Mouse (Mus musculus): ENCODE measurements around the gene Rhd.
"Not testable (repeated sequence)": the region's sequence is repeated elsewhere in the genome, so short reads cannot be mapped to it uniquely, and the experiment has no call there.

Gene Rhd

DNA sequence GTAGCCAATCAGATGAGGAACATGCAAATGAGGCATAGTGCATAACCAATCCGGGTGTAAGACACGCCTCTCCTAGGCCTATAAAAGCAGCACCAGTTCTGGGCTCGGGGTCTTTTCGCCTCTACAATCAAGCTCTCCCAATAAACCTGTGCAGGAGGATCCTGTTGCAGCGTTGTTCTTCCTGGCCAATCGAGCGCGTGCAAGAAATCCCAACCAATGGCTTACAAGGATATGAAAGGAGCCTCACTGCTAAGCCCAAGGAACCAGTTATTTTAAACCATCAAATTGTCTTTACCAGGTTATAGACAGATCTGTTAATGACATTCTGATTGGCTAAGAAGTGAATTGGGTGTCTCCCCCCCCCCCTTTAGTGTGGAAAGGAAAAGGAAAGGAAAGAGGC lies 47.1 kb downstream of the Rhd start:
- DNase-seq (ENCODE audit: low read depth, low spot score), result not testable (repeated sequence)

DNA sequence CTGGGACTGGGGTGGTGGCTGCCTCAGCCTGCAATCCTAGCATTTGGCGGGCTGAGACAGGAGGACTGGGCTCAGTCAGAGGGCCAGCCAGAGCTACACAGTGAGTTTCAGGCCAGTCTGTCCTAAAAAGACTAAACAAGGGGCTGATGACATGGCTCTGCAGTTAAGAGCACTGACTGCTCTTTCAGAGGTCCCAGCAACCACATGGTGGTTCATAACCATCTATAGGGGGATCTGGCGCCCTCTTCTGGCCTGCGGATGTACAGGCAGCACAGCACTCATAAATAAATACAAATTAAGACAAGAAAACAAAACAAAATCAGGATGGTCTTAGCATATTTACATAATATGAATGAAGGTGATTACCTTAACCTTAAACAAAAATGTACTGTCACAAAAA lies 49.1 kb downstream of the Rhd start:
- DNase-seq (ENCODE audit: low read depth, low spot score), result no peak

DNA sequence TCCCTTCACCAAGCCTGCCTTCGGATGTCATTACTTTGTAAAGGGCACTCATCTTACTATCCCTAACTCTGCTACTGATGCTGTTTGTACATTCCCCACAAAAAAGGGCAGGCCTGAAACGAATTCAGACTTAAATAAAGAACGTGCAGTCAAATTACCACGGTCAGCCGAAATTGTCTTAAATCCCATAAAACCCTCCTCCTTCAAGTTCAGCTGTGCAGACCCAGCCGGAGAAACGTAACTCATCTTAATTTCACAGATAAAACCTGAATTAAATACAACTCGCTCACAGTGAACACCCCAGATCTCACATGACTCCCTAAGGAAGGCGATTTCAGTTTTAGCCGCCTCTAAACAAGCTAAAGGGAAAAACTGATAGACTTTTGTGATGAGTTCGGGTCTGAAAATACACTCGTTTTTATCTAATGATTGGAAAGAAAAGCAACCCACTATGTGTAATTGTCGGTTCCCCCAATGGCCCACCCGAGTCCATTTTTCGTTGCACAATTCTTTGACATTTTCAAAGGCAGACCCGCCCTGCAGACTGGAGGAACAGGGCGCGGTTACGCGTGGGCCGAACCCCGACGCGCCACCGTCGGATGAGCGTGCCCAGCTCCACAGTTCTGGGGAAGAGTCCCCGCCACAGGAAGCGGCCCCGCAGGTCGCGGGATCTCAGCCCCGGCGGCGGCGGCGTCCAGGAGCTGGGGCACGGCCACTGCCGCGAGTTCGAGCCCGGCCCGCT lies 50.0 kb downstream of the Rhd start:
- DNase-seq (ENCODE audit: low read depth, low spot score), result no peak

DNA sequence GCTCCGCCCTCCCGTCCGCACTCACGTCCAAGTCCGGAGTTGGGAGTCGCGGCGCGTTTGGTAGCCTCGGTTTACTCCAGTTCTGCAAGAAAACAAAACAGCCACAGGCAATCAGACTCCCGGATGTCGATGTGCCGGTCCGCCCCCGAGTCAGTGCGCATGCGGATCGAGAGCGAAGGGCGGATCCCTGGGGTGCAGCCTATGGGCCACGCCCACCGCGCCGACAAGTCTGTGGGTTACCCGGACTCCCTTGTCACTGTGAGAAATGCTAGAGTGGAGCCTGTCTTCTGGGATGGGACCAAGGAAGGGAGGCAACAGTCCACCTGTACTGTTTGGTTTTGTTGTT lies 50.5 kb downstream of the Rhd start, which contains the start of gene Tmem50a:
Gene Tmem50a (minus strand): TSS at position 161 of the 346 bp plus-strand sequence.
- peak; percentile 80 for DNase-seq (ENCODE audit: low read depth, low spot score)

DNA sequence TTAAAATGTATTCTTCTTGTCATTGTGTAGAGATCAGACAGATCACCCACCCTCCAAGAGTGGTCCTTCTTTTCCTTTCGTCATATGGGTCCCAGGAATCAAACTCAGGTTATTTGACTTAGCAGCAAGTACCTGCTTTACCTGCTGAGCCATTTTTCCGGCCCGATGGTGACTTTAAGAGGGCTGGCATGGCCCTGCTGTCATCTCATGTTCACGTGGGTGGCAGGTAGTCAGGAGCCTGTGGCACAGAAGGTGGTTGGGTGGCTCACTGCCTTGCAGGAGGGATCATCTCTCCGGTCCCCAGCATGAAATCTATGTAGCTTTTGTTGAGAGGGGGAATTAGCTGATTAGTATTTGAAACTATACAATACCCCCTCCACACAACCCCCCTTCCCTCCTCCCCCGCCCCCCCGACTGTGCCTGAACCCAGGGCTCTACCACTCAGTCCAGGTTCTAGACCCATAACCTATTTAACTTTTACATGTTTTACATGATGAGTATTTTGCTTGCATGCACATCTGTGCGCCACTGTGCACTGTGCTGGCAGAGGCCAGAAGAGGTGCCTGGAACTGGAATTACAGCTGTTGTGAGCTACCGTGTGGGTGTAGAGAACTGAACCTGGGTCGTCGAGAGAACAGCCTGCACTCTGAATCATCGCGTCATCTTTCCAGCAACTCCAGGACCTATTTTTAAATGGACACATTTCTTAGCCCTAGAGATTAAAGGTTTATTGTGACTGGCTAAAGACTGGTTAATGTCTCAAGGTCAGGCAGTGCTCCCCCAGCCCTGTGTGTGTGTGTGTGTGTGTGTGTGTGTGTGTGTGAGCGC lies 51.1 kb downstream of the Rhd start:
- DNase-seq (ENCODE audit: low read depth, low spot score), result no peak

DNA sequence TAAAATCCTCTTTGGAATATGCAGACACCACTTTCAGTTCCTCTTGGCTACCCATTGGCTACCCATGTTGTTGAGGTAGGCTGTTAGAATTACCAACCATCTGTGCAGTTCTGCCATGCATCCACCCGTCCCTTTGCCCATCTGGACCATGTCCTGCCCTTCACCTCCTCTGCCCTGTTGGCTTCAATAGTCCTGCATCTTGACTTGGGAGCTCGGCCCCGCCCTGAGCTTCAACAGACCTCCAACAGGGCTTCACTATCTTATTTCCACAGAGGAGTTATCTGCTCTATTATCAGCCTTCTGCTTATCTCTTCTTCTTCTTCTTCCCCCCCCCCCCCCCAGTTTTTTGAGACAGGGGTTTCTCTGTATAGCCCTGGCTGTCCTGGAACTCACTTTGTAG lies 52.9 kb downstream of the Rhd start:
- DNase-seq (ENCODE audit: low read depth, low spot score), result no peak

DNA sequence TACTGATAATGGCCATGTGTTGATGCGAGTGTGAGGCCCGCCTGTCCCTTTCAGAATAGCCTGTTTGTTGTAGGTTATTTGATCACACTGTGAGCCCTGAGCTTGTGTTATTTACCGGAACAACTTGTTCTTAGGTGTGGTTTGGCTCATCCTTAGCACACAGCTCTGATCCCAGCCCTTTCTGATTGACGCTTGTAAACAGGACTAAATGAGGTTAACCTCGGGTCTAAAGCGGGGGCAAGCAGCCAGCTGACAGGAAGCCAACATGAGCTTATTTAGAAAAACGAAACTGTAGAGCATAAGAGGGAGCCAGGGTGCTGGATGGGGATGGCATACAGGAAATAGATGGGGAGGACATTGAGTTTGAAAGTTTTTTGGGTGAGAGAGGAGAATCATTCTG lies 54.0 kb downstream of the Rhd start:
- DNase-seq (ENCODE audit: low read depth, low spot score), result no peak

DNA sequence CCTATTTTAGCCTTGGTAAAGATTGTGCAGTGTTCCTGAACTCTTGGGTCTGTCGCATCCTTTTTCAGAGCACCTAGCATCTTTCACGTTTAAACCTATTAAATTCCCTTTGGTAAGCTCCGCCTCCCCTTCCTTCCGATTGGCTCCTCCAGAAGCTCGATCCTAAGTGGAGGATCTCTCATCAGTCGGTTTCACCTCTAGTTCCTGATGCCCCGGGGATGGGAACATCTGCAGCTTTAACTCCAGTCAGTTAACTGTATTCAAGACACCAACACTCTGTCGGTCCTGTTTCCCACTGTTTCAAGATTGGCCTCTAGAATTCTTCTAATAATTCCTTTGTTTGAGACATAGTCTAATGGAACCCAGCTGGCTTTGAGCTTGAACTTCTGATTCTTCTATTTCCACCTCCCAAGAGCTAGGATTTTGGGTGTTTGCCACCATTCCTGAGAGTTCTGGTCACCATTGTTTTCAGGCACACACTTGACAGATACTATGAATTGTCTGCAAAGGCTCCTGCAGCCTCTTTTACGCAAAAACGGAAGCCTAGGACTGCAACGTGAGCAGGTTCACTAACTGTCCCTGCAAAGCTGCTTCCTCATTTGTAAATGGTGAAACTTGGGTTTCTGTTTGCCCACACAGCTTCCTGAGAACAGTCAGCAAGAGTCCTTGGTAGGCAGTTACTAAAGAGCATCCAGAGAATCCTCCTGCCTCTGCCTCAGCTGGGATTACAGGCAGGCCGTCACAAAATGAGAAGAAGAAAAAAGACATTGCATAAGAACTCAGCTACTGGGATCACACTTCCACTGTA lies 55.6 kb downstream of the Rhd start:
- DNase-seq (ENCODE audit: low read depth, low spot score), result no peak

DNA sequence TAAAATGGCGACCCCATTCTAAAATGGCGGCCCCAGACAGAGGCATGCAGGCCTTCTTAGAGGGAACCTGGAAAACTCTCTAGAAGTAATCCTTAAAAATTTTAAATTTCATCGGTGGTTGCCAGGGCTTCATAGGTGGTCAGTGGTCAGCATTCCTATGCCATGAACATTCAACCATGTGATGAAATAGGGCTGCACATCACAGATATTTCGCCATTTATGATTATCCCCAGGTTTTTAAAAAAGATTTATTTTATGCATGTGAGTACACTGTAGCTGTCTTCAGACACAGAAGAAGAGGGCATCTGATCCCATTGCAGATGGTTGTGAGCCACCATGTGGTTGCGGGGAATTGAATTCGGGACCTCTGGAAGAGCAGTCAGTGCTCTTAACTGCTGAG lies 56.3 kb downstream of the Rhd start:
- DNase-seq (ENCODE audit: low read depth, low spot score), result no peak

DNA sequence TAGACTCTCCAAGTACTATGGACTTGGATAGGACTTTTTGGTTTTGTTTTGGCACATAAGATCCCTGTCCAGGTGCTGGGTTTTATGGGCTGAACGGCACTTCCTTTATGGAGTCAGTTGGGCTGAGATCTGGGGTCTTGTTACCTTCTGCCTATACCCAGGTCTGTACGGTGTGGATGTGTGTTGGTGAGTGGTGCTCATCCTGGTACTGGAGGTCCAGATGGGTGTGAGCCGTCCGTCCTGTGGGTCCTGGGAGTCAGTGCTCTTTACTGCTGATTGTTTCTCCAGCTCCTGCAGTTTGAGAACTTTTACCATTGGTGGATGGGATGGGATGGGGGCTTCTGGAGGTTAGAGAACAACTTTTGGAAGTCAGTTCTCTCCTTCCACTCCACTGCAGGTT lies 57.4 kb downstream of the Rhd start:
- no peak for DNase-seq (ENCODE audit: low read depth, low spot score)

DNA sequence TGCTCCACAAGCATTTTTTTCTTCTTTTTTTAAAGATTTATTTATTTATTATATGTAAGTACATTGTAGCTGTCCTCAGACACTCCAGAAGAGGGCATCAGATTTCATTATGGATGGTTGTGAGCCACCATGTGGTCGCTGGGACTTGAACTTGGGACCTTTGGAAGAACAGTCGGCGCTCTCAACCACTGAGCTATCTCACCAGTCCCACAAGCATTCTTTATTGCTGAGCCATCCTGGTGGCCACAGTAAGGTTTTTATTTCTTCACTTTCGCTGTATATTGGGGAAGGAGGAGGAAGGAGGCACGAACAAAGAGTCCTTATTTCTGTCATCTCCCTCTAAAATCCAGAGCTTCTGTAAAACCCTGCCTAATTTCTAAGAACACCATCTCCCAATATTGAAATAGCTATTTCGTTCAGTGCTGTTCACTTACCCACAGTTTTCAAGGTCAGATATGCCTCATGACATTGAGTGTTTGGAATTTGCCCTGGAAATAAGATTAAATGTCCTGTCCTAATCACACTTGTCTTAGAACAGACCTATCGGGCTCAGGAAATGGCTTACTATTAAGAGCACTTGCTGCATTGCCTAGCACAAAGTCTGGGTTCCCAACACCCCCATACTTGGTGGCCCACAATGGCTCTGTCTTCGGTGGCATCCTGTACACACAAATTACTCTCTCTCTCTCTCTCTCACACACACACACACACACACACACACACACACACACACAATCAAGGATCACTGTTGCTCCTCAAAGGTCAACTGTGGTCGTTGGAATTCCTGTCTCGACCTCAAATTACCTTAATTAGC lies 58.0 kb downstream of the Rhd start:
- no peak for DNase-seq (ENCODE audit: low read depth, low spot score)

DNA sequence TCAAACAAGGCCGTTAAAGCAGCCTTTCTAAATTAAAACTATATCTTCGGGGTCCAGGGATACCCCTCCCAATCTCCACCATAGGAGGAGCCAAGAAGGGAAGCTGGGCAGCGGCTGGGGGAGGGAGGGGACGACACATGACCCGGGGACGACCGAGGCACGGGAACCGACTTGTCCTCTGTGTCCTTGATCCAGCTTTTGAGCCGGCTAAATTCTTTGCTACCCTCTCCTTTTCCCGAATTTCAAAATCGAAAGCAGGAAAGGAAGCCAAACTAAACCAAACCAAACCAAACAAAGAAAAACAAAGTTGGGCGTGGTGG lies 58.5 kb downstream of the Rhd start:
- DNase-seq (ENCODE audit: low read depth, low spot score), result no peak

DNA sequence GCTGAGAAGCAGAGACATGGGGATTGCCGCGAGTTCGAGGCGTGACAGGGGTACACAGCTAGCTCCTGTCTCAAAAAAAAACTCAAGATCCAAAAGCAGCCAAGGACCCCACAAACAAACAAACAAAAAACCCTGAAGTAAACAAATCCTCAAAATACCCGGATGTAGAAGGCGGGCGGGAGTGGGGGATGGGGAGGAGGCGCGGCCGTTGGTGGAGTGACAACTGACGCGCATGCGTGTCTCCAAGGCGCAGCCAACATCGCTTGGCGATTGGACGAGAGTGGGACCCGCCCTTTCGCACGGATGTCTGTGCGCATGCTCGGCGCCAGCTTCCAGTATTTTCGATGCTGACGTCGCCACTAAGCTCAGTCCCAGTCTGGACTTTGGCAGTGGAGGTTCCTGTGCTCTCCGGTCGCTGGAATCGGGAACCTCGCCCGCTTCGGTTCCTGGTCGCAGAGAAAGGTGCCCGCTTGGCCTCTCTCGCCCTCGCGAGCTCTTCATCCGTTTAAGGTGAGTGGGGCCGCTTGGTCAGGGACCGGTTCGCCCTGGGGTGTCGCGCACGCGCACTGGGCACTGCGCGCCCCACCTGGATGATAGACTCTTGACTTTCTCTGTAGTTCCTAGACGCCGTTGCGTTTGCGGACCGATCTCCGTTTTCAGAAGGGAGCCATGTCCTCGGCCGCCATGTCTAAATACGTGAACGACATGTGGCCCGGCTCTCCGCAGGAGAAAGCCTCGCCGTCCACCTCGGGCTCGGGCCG lies 59.1 kb downstream of the Rhd start, which contains the start of gene Rsrp1:
Gene Rsrp1 (plus strand): TSS at position 335 of the 761 bp plus-strand sequence.
- peak; percentile 97 for DNase-seq (ENCODE audit: low read depth, low spot score)

DNA sequence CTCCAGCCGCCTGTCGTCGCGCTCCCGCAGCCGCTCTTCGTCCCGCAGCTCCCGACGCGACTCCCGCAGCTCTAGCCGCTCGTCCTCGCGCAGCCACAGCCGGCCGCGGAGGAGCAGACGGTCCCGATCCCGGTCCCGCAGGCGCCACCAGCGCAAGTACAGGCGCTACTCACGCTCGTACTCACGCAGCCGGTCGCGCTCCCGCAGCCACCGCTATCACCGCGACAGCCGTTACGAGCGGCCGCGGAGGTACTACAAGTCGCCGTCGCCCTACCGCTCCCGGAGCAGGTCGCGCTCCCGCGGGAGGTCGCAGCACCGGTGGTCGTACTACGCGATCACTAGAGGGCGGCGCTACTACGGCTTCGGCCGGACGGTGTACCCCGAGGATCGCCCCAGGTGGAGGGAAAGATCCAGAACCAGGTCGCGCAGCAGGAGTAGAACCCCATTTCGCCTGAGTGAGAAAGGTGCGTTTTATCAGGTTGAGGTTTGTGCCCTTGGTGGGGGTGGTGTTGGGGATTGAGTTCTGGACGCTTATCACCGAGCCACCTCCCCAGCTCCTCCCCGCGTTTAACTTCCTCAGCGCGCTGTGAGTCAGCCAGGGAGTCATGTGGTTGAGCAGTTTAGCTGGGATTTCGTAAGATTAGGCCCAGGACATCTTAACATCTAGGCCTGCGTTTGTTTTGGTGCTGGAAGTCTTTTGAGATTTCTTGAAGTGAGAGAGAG lies 59.8 kb downstream of the Rhd start:
- DNase-seq (ENCODE audit: low read depth, low spot score), result no peak

DNA sequence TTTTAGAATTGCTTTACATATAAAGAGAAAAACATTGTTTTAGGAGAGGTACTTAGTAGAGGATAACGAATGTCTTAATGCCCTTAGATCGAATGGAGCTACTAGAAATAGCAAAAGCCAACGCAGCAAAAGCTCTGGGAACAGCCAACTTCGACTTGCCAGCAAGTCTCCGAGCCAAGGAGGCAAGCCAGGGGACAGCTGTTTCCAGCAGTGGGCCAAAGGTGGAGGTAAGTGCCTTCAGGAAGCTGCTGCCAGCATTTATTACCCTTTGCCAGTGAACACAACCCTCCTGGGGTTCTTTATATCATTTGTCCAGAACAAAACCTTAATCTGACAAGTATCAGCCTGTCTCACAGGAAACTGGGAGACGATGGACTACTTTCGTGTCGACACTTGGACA lies 60.9 kb downstream of the Rhd start:
- no peak for DNase-seq (ENCODE audit: low read depth, low spot score)

DNA sequence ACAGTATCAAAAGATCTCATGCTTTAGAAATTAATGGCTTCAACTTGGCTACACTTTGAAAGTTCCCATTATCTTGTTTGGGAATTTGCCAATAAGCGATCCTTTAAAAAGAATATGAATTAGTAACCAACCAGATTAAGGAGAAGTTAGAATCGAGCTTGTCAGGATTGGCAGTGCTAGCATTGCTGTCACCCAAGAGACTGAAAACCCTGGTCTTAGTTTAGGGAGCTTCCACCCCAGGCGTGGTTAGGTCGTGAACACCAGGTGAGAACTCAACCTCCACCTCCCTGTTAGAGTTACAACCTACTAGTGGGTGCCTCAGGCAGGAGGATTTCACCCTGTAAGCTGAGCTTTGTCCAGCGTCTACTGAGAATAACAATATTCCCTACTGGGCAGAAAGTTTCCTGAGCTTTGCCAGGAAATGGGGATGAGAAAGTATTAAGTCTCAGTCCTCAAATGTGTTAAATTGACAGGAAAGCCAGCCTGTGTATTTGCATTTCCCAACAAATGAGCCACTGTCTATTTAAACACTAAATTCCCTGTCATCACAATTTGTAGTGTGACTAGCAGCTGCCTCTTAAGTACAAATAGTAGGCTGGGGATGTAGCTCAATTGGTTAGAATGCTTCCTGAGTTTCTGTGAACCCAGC lies 63.6 kb downstream of the Rhd start:
- no peak for DNase-seq (ENCODE audit: low read depth, low spot score)

DNA sequence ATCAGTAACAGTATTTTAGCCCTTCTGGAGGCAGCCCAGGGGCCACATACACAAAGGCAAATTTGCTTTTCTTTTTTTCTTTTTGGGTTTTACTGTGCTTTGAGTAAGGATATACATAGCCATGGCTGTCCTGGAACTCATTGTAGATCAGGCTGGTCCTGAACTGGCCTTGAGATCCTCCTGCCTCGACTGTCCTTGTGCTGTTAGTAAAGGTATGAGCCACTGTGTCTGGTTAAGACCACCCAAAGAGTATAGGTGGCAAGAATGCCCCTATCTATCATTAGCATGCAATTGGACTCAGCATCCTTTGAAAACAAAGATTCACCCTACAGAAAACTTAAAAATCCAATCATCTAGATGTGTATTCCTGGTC lies 64.1 kb downstream of the Rhd start:
- DNase-seq (ENCODE audit: low read depth, low spot score), result no peak

DNA sequence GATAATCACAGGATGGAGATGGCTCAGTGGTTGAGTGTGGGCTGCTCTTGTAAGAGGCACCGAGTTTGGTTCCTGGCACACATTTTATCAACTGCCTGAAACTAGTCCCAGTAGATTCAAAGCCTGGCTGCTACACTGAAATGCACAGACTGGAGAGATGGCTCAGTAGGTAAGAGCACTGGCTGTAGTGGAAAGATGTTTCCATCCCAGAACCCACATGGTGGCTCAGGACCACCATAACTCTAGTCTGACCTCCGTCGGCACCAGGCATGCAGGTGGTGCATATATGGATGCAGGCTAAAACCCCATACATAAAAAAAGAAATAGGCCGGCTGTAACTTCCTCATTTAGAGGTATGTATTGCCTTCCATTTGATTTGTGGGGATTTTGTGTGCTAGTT lies 65.2 kb downstream of the Rhd start:
- DNase-seq (ENCODE audit: low read depth, low spot score), result no peak

DNA sequence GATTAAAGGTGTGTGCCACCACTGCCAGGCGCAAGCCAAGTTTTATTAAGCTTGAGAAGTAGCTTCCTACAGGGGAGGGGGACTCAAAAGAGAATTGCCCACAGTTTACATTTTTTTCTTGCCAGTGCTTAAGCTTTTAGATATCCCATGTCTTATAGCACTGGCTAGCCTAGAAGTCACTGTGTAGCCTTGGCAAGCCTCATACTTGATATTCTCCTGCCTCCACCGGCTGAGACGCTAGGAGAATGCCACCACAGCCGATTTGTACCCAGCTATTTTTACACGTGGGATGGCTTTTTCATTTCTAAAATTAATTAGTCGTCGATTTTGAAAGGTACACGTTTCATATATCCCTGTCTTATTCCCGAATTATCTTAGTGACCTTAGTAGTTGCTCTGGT lies 65.9 kb downstream of the Rhd start:
- DNase-seq (ENCODE audit: low read depth, low spot score), result no peak

All from brain, embryonic 18.5 days (tissue).